Mouse (Mus musculus): ENCODE results near the gene Smad1.

DNA sequence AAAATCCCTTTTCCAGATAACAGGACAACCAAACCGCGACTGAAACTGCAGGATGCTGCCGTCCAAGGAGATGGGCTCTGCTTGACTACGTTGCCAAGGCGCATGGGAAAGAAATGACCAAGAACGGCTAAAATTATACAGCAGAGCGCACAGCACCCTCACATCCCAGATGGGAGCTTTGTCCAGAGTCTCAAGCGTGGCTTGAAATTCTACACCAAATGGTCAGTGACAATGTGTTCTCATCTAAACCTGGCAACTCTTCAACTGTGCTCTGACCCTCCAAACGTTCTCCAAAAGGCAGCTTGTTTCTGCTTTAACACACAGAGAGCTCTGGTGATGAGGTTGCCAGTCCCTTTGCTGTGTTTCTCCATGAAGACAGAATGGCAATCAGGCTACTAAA, 39.0 kb downstream of the Smad1 start:
- TF ChIP-seq CTCF (IDR thresholded peaks at IDR 0.05; ENCODE audit: borderline replicate concordance, control insufficient read depth, extremely low read depth, insufficient read depth, low read length, poor library complexity) (no peak), POLR2A (IDR thresholded peaks at IDR 0.05; ENCODE audit: control insufficient read depth, extremely low read depth, insufficient read depth, low read length, poor library complexity) (no peak)
